Mouse (Mus musculus) liver, adult 2 months (tissue): ENCODE results near the gene Hoxa2. TPM values are rescaled to one million over a fixed set of nuclear protein-coding genes. Genes with fewer than 3 reads are reported as not detected.
A peak's percentile ranks its signal among the peaks of the same experiment; 100 is the strongest.

ENCODE experiments used
- DNase-seq: peaks from one replicate; pipeline ENCODE4 v3.0.0-alpha.2; 2011; ENCODE audit warnings: low read depth, low spot score; ENCODE audit errors: extremely low read depth
- H3K27ac ChIP-seq: fragments of 200-500 bp; replicated peaks from 2 replicates; pipeline ENCODE4 v1.5.1; 2012; ENCODE audit warnings: low read depth, mild to moderate bottlenecking, control low read depth, inconsistent platforms, low read length; ENCODE audit not compliant: insufficient read depth
- H3K27me3 ChIP-seq: fragments of 200-500 bp; 2 replicates; pipeline ENCODE4 v1.6.1; 2012; ENCODE audit warnings: mild to moderate bottlenecking, moderate library complexity, low read length, inconsistent platforms; ENCODE audit not compliant: control insufficient read depth, insufficient read depth
- H3K36me3 ChIP-seq: fragments of 200-500 bp; 2 replicates; pipeline ENCODE4 v1.6.1; 2012; ENCODE audit warnings: low read length, inconsistent platforms; ENCODE audit not compliant: control insufficient read depth, insufficient read depth
- H3K4me1 ChIP-seq: fragments of 200-500 bp; 2 replicates; pipeline ENCODE4 v1.6.1; 2011; ENCODE audit warnings: low read length; ENCODE audit not compliant: control insufficient read depth, insufficient read depth
- H3K4me3 ChIP-seq: fragments of 200-500 bp; 2 replicates; pipeline ENCODE4 v1.5.1; 2011; ENCODE audit warnings: low read depth, mild to moderate bottlenecking, control low read depth, low read length, moderate library complexity; ENCODE audit not compliant: insufficient read depth
- H3K79me2 ChIP-seq: fragments of 200-500 bp; 2 replicates; pipeline ENCODE4 v1.6.1; 2012; ENCODE audit warnings: inconsistent platforms, mild to moderate bottlenecking, low read length, moderate library complexity; ENCODE audit not compliant: control insufficient read depth, insufficient read depth
- H3K9ac ChIP-seq: fragments of 200-500 bp; 2 replicates; pipeline ENCODE4 v1.6.1; 2012; ENCODE audit warnings: low read depth, mild to moderate bottlenecking, control low read depth, inconsistent platforms, low read length
- CTCF ChIP-seq: fragments of 200-500 bp; IDR thresholded peaks from 2 replicates; pipeline ENCODE4 v1.5.1; 2011; ENCODE audit warnings: low read depth, low read length, control low read depth
- POLR2A ChIP-seq: fragments of 200-500 bp; IDR thresholded peaks from 2 replicates; pipeline ENCODE4 v1.6.1; 2011; ENCODE audit warnings: low read length, control low read depth; ENCODE audit not compliant: insufficient read depth; ENCODE audit errors: extremely low read depth
- WGBS: fragments of 180-500 bp; shearing (Covaris S2); methylation state at CpG from one replicate; pipeline ENCODE4 v1.1.7; 2018; 5-methylcytosine and 5-hydroxymethylcytosine counted together
- polyA plus RNA-seq: library from polyadenylated mRNA; depleted of rRNA; stranded (reverse); fragments of >200 nt; gene quantifications from 2 replicates; pipeline ENCODE4 v1.2.3, GENCODE M21; 2012
- total RNA-seq: library from RNA; depleted of rRNA; stranded (reverse); fragments of >200 nt; gene quantifications from 2 replicates; pipeline ENCODE4 v1.2.3, GENCODE M21; 2014

Hoxa2 gene
- total and polyA plus RNA-seq, 2 experiments = 0.09 to 0.27 TPM

- Histone ChIP-seq H3K4me3 (no peak overlapping the region), H3K79me2 (no peaks in the 10 kb centered on the region), H3K27ac (no peak overlapping the region), H3K36me3 (no peaks in the 10 kb centered on the region), H3K9ac (no peak overlapping the region), H3K27me3 (peaks cover 8% of the 10 kb centered on the region; the same call in 1 of the 2 replicates), H3K4me1 (no peaks in the 10 kb centered on the region)
- DNase-seq = peak; percentile 28
- peak; percentile 46 for TF ChIP-seq CTCF
- no peak for TF ChIP-seq POLR2A
- WGBS = 10% methylated on average over 10 of the region's 10 CpGs
Observed at GRCm38 (mm10) chr6:52197271-52197670, 32.6 kb upstream of the Hoxa2 start.

GRCm38 (mm10) chr6:52196811-52197210 is 32.2 kb upstream of the Hoxa2 start:
- TF ChIP-seq CTCF (no peak), POLR2A (no peak)
- Histone ChIP-seq H3K27ac (no peak overlapping the region), H3K79me2 (no peaks in the 10 kb centered on the region), H3K27me3 (peaks cover 11% of the 10 kb centered on the region; the same call in 1 of the 2 replicates), H3K9ac (no peak overlapping the region), H3K4me3 (no peak overlapping the region), H3K36me3 (no peaks in the 10 kb centered on the region), H3K4me1 (no peaks in the 10 kb centered on the region)
- no peak for DNase-seq
- WGBS = 10% methylated on average over 9 of the region's 9 CpGs

GRCm38 (mm10) chr6:52194690-52195089 is 30.1 kb upstream of the Hoxa2 start:
- H3K27me3 ChIP-seq = peaks cover 19% of the 10 kb centered on the region; the same call in 1 of the 2 replicates
- no peak overlapping the region for H3K4me3 ChIP-seq
- TF ChIP-seq CTCF = no peak
- TF ChIP-seq POLR2A = no peak
- peaks cover 2% of the 10 kb centered on the region; the same call in 1 of the 2 replicates for H3K4me1 ChIP-seq
- no peak overlapping the region for H3K27ac ChIP-seq
- no peak overlapping the region for H3K9ac ChIP-seq
- no peaks in the 10 kb centered on the region for H3K79me2 ChIP-seq
- H3K36me3 ChIP-seq = no peaks in the 10 kb centered on the region
- WGBS = 16% methylated on average over 10 of the region's 10 CpGs
- no peak for DNase-seq

- Histone ChIP-seq H3K36me3 (no peaks in the 10 kb centered on the region), H3K79me2 (no peaks in the 10 kb centered on the region), H3K4me1 (peaks cover 2% of the 10 kb centered on the region; the same call in 1 of the 2 replicates), H3K4me3 (peak overlapping the region; percentile 66), H3K27ac (0 out of 2 replicates have a peak overlapping the region, but pooled peaks have one; percentile 22), H3K27me3 (peaks cover 19% of the 10 kb centered on the region; the same call in 1 of the 2 replicates), H3K9ac (peak overlapping the region; percentile 44; the same call in 1 of the 2 replicates)
- TF ChIP-seq POLR2A (peak; percentile 35; the same call in 1 of the 2 replicates), CTCF (no peak)
- no peak for DNase-seq
- 4% methylated on average over 44 of the region's 55 CpGs for WGBS
Observed at GRCm38 (mm10) chr6:52191860-52192550, 27.4 kb upstream of the Hoxa2 start.

- TF ChIP-seq POLR2A (no peak), CTCF (no peak)
- peaks cover 2% of the 10 kb centered on the region; the same call in 1 of the 2 replicates for H3K4me1 ChIP-seq
- H3K4me3 ChIP-seq = peak within 1 kb of the TSS; percentile 71
- DNase-seq = no peak
- peak within 1 kb of the TSS; percentile 76 for H3K9ac ChIP-seq
- H3K27ac ChIP-seq = peak within 1 kb of the TSS; percentile 64; the same call in 1 of the 2 replicates
- H3K36me3 ChIP-seq = no peaks in the 10 kb centered on the region
- 4% methylated on average over 89 of the region's 102 CpGs for WGBS
- no peaks in the 10 kb centered on the region for H3K79me2 ChIP-seq
- peaks cover 22% of the 10 kb centered on the region; the same call in 1 of the 2 replicates for H3K27me3 ChIP-seq
Observed at GRCm38 (mm10) chr6:52190906-52191810, 26.5 kb upstream of the Hoxa2 start, which contains the start of gene Hoxa4. Hoxa4 (minus strand) TSS chr6:52191753.
